Mouse (Mus musculus) neural tube, embryonic 13.5 days (tissue): ENCODE results near the gene Tbc1d7. TPM values are rescaled to one million over a fixed set of nuclear protein-coding genes. Genes with fewer than 3 reads are reported as not detected.

ENCODE experiments used
- ATAC-seq: fragments of 200-750 bp; cut with Nextera tagmentation; 2 replicates; pipeline ENCODE4 v1.8.0; 2017; ENCODE audit warnings: low read depth, mild to moderate bottlenecking, moderate TSS enrichment, moderate library complexity
- H3K27ac ChIP-seq: fragments of 300-500 bp; sonication (generic); replicated peaks from 2 replicates; pipeline ENCODE4 v1.5.1; 2015; ENCODE audit warnings: moderate library complexity, mild to moderate bottlenecking, inconsistent platforms
- H3K27me3 ChIP-seq: fragments of 300-500 bp; sonication (generic); 2 replicates; pipeline ENCODE4 v1.6.1; 2015; ENCODE audit warnings: mild to moderate bottlenecking, inconsistent platforms
- H3K36me3 ChIP-seq: fragments of 300-500 bp; sonication (generic); 2 replicates; pipeline ENCODE4 v1.6.1; 2015; ENCODE audit warnings: mild to moderate bottlenecking, inconsistent platforms
- H3K4me1 ChIP-seq: fragments of 300-500 bp; sonication (generic); replicated peaks from 2 replicates; pipeline ENCODE4 v1.6.1; 2015; ENCODE audit warnings: inconsistent platforms
- H3K4me2 ChIP-seq: fragments of 300-500 bp; sonication (generic); 2 replicates; pipeline ENCODE4 v1.6.1; 2015; ENCODE audit warnings: inconsistent platforms, mild to moderate bottlenecking, moderate library complexity
- H3K4me3 ChIP-seq: fragments of 300-500 bp; sonication (generic); 2 replicates; pipeline ENCODE4 v1.5.1; 2015; ENCODE audit warnings: mild to moderate bottlenecking, inconsistent platforms
- H3K9ac ChIP-seq: fragments of 300-500 bp; sonication (generic); 2 replicates; pipeline ENCODE4 v1.6.1; 2015; ENCODE audit warnings: moderate library complexity, mild to moderate bottlenecking, inconsistent platforms
- H3K9me3 ChIP-seq: fragments of 300-500 bp; sonication (generic); 2 replicates; pipeline ENCODE4 v1.6.1; 2016; ENCODE audit warnings: inconsistent platforms
- WGBS: fragments of 180-500 bp; shearing (Covaris S2); methylation state at CpG from one replicate; pipeline ENCODE4 v1.1.7; 2015; 5-methylcytosine and 5-hydroxymethylcytosine counted together
- polyA plus RNA-seq: library from polyadenylated mRNA; unstranded; fragments of >200 nt; fragmentation: Nextera tagmentation; extraction: Ambion mirVana; gene quantifications from 2 replicates; pipeline ENCODE4 v1.2.1, GENCODE M21; 2015

Tbc1d7 gene
- polyA plus RNA-seq = 83.0 and 85.8 TPM in 2 replicates

- ATAC-seq = peak; percentile 93
- Histone ChIP-seq H3K9ac (peak within 1 kb of the TSS; percentile 91), H3K27me3 (no peaks in the 10 kb centered on the region), H3K9me3 (no peaks in the 10 kb centered on the region), H3K4me1 (peaks cover 14% of the 10 kb centered on the region), H3K27ac (peak within 1 kb of the TSS; percentile 87), H3K4me3 (peak within 1 kb of the TSS; percentile 67), H3K4me2 (peak within 1 kb of the TSS; percentile 68), H3K36me3 (peaks cover 18% of the 10 kb centered on the region)
- 1% methylated on average over 48 of the region's 48 CpGs for WGBS
Observed at GRCm38 (mm10) chr13:43171020-43171710, at the start of gene Tbc1d7. TSS of gene Tbc1d7 (minus strand) at chr13:43171501.

GRCm38 (mm10) chr13:43220635-43221034 lies 49.3 kb upstream of the Tbc1d7 start:
- no peak overlapping the region for H3K4me3 ChIP-seq
- H3K4me2 ChIP-seq = no peak overlapping the region
- no peak overlapping the region for H3K9ac ChIP-seq
- 0 out of 2 replicates have a peak, but pooled peaks cover 7% of the 10 kb centered on the region for H3K9me3 ChIP-seq
- H3K4me1 ChIP-seq = peaks cover 17% of the 10 kb centered on the region
- no peaks in the 10 kb centered on the region for H3K36me3 ChIP-seq
- no peaks in the 10 kb centered on the region for H3K27me3 ChIP-seq
- ATAC-seq = no peak
- 94% methylated on average over 1 of the region's 1 CpGs for WGBS
- H3K27ac ChIP-seq = no peak overlapping the region

- no peak overlapping the region for H3K4me3 ChIP-seq
- H3K27me3 ChIP-seq = no peaks in the 10 kb centered on the region
- no peaks in the 10 kb centered on the region for H3K36me3 ChIP-seq
- no peaks in the 10 kb centered on the region for H3K9me3 ChIP-seq
- no peak overlapping the region for H3K9ac ChIP-seq
- peaks cover 30% of the 10 kb centered on the region for H3K4me1 ChIP-seq
- H3K27ac ChIP-seq = no peak overlapping the region
- WGBS = 47% methylated on average over 4 of the region's 4 CpGs
- ATAC-seq = no peak
- no peak overlapping the region for H3K4me2 ChIP-seq
Observed at GRCm38 (mm10) chr13:43218764-43219163, 47.5 kb upstream of the Tbc1d7 start.

DNA sequence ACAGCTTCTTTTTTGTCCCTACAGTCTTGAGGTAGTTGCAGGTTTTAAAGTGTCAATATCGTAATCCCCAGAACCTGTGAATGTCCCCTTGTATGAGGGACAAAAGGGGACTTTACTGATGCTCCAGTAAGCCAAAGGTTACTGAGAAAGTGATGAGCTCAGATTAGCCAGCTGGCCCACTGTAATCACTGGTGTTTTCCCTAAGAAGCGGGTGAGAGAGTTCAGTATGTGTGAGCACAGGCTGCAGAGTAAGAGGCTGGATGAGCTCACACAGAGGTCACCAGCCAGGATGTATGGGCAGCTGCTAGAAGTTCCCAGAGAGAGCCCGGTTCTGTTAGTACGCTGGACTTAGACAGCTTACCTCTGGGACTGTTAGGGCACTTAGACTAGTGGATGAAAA lies 47.0 kb upstream of the Tbc1d7 start:
- H3K36me3 ChIP-seq = no peaks in the 10 kb centered on the region
- no peaks in the 10 kb centered on the region for H3K9me3 ChIP-seq
- H3K4me2 ChIP-seq = no peak overlapping the region
- no peak overlapping the region for H3K27ac ChIP-seq
- ATAC-seq = no peak
- no peak overlapping the region for H3K9ac ChIP-seq
- no peak overlapping the region for H3K4me3 ChIP-seq
- 77% methylated on average over 4 of the region's 4 CpGs for WGBS
- peaks cover 30% of the 10 kb centered on the region for H3K4me1 ChIP-seq
- H3K27me3 ChIP-seq = no peaks in the 10 kb centered on the region

DNA sequence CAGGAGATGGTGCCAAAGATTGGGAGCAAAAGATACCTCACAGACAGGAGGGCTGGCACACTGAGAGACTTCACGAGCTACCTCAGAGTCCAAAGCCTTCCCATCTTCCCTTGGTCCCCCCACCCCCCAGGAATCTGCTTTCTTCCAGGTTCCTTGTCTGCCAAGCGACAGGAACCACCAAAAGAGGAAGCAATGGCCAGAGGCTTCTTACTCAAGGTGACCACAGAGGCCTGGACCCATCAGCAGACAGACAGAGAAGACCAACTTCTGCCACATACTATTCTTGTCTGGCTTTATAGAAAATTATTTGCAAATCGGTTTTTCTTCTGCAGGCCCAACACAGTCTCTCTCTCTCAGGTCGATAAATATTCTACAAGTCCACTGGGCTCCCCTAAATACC lies 46.4 kb upstream of the Tbc1d7 start:
- no peak for ATAC-seq
- H3K9ac ChIP-seq = no peak overlapping the region
- H3K4me2 ChIP-seq = no peak overlapping the region
- no peaks in the 10 kb centered on the region for H3K36me3 ChIP-seq
- H3K4me1 ChIP-seq = peaks cover 30% of the 10 kb centered on the region
- 82% methylated on average over 4 of the region's 4 CpGs for WGBS
- H3K27ac ChIP-seq = no peak overlapping the region
- no peaks in the 10 kb centered on the region for H3K27me3 ChIP-seq
- no peaks in the 10 kb centered on the region for H3K9me3 ChIP-seq
- no peak overlapping the region for H3K4me3 ChIP-seq

DNA sequence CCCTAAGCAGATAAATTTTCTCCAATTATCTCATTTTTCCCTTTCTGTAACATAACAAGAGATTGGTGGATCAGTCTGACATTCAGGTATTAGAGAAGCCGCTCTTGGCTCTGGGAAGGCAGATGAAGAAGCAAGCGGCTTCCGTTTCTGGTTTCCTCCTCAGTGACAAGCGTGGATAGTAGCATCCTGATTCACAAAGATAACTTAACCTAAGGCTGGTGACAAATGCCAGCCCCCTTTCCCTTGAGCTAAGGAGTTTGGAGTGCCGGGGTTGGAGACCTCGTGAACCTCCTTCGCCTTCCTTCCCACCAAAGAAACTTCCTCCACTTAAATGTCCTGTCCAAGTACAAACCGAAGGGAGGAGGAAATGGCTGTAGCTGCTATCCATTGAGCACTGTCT lies 45.8 kb upstream of the Tbc1d7 start:
- H3K36me3 ChIP-seq = no peaks in the 10 kb centered on the region

DNA sequence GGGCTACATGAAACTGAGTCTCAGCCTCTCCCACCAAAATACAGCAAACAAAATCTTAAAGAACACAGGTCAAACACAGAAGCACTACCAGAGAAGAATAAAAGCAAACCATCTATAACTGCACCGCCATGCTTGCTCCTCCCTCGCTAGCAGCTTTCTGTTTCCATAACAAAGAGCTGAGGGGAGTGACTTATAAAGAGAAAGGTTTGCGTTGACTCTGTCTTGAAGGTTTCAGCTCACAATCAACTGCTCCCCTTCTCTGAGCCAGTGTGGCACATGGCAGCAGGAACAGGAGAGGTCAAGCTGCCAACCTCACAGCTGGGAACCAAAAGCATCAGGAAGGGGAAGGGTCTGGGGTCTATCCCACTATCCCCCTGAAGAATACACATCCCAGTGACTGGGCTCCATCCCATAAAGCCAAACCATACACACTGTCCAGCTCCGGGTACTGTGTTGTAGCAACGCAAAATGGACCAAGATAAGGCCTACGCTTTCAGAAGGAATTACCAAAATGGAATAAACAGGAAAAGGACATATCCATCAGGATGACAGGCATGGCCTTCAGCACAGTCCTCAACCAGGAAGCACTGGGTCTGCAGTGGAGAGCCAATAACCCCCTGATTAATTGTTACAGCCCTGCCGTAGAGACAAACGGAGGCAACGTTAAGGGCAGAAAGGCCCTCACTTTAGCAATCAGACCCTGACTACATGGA lies 44.8 kb upstream of the Tbc1d7 start:
- Histone ChIP-seq H3K9ac (no peak overlapping the region), H3K4me1 (peaks cover 30% of the 10 kb centered on the region), H3K27me3 (no peaks in the 10 kb centered on the region), H3K27ac (0 out of 2 replicates have a peak overlapping the region, but pooled peaks have one; percentile 20), H3K4me3 (no peak overlapping the region), H3K36me3 (no peaks in the 10 kb centered on the region), H3K4me2 (no peak overlapping the region), H3K9me3 (no peaks in the 10 kb centered on the region)
- 63% methylated on average over 9 of the region's 9 CpGs for WGBS
- no peak for ATAC-seq

More for the DNA sequence above, 45.8 kb upstream of the Tbc1d7 start:
- Histone ChIP-seq H3K27me3 (no peaks in the 10 kb centered on the region), H3K4me1 (peaks cover 30% of the 10 kb centered on the region), H3K4me2 (no peak overlapping the region), H3K9me3 (no peaks in the 10 kb centered on the region), H3K27ac (no peak overlapping the region), H3K4me3 (no peak overlapping the region), H3K9ac (no peak overlapping the region)
- WGBS = 82% methylated on average over 8 of the region's 8 CpGs
- no peak for ATAC-seq

DNA sequence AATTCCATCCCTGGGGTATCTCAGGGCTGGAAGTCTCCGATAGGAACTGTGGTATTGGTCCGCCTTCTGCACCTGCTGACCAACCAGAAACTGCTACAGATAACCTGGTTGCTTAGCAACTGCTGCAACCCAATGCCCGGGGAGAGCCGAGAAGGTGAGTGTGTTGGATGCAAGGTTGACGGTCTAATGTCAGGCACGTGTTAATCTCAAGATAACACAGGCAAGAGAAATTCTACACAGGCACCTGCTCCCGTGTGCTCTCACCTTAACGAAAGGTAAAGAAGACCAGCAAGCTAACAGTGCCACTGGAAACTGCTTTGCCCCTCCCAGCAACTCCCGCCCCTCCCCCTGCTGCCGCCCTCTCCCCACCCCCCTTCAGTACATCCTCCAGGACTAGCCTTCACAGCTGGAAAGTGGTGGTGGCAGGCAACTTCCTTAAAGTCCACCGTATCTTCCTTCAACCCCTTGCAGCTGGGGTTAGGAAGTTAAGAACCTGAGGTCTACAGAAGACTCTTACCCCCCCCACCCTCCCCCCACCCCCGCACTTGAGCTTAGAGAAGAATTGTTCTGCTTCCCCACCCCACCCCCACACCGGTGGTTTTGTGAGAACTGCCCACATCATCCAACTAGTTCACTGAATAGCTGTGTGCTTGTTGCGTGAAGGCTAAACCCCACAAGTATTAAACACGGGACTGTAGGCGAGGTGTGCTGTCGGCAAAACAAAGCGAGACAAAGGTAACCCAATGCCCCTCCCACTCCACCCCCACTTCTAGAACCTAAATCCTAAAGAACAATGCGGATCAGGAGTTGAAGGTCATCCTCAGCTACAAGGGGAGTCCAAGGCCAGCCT lies 44.1 kb upstream of the Tbc1d7 start:
- 20% methylated on average over 19 of the region's 19 CpGs for WGBS
- H3K27me3 ChIP-seq = no peaks in the 10 kb centered on the region
- H3K9me3 ChIP-seq = no peaks in the 10 kb centered on the region
- H3K4me3 ChIP-seq = peak overlapping the region; percentile 15
- ATAC-seq = peak; percentile 64
- H3K36me3 ChIP-seq = no peaks in the 10 kb centered on the region
- H3K4me2 ChIP-seq = peak overlapping the region; percentile 45
- H3K9ac ChIP-seq = no peak overlapping the region
- peak overlapping the region; percentile 20; the same call in 1 of the 2 replicates for H3K27ac ChIP-seq
- peaks cover 30% of the 10 kb centered on the region for H3K4me1 ChIP-seq

DNA sequence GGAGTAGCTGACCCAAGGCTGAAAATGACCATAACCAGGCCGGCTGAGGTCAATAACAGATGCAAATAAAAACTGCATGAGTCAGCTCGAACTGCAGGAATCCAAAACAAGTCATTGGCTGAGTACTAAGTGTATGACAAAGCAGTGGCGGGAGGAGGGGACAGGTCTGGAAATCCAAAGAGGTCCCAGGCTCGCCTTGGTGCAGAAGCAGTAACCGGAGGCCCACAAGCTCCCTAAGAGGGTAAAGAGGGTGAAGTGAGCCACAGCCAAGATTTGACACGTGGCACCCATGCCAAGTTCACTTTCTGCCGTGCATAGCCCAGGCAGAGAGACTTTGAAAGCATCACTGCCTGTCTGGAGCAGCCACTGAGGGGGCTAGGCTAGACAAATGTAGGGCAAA lies 41.0 kb upstream of the Tbc1d7 start:
- Histone ChIP-seq H3K4me2 (no peak overlapping the region), H3K27me3 (no peaks in the 10 kb centered on the region), H3K36me3 (no peaks in the 10 kb centered on the region), H3K27ac (no peak overlapping the region), H3K9me3 (no peaks in the 10 kb centered on the region), H3K4me3 (no peak overlapping the region), H3K4me1 (peaks cover 29% of the 10 kb centered on the region), H3K9ac (no peak overlapping the region)
- no peak for ATAC-seq
- 59% methylated on average over 7 of the region's 7 CpGs for WGBS

DNA sequence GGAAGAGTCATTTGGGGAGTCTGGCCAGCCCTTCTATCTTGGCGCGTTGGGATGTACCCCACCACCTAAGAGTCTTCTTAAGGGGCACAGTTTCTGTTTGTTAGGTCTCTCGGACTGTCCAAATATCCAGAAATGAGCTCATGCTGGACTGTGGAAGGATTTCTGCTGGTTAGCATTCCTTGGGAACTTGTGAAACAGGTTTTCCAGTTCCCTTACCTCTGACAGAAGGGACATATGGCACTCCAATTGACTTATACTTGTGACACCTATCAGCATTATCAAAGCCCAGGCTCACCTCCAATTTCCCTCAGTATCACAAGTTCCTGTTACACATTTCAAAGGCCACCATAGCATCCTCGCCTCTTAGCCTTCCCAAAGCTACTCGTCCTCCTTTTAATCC lies 39.7 kb upstream of the Tbc1d7 start:
- WGBS = 89% methylated on average over 5 of the region's 5 CpGs
- H3K27ac ChIP-seq = no peak overlapping the region
- H3K36me3 ChIP-seq = no peaks in the 10 kb centered on the region
- no peaks in the 10 kb centered on the region for H3K9me3 ChIP-seq
- ATAC-seq = no peak
- no peak overlapping the region for H3K4me2 ChIP-seq
- no peak overlapping the region for H3K4me3 ChIP-seq
- H3K4me1 ChIP-seq = peaks cover 24% of the 10 kb centered on the region
- no peak overlapping the region for H3K9ac ChIP-seq
- H3K27me3 ChIP-seq = no peaks in the 10 kb centered on the region

DNA sequence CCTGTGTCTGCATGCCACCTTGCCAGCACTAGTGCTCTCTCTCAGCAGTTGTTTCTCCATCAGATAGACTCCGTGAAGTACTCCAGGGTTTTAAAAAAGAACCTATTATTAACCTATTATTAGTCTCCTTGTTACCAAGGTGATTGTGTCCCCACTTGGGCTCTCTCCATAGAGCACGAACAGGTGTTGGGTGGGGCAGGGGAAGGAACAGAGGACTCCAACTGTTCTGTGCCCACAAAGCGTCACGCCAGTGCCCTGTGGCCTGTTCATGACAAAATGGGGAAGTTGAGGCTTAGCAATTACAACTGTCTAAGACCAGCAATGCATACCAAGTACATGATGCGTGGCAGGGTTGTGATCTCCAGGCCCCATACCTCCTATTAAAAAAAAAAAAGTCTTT lies 38.3 kb upstream of the Tbc1d7 start:
- H3K9me3 ChIP-seq = no peaks in the 10 kb centered on the region
- no peak overlapping the region for H3K4me2 ChIP-seq
- H3K9ac ChIP-seq = no peak overlapping the region
- H3K27ac ChIP-seq = no peak overlapping the region
- H3K36me3 ChIP-seq = no peaks in the 10 kb centered on the region
- no peak overlapping the region for H3K4me3 ChIP-seq
- ATAC-seq = no peak
- peaks cover 10% of the 10 kb centered on the region for H3K4me1 ChIP-seq
- 78% methylated on average over 5 of the region's 5 CpGs for WGBS
- no peaks in the 10 kb centered on the region for H3K27me3 ChIP-seq

GRCm38 (mm10) chr13:43208914-43209439 lies 37.7 kb upstream of the Tbc1d7 start:
- Histone ChIP-seq H3K4me1 (peaks cover 8% of the 10 kb centered on the region; the same call in 1 of the 2 replicates), H3K9me3 (no peaks in the 10 kb centered on the region), H3K27me3 (no peaks in the 10 kb centered on the region), H3K27ac (no peak overlapping the region), H3K9ac (no peak overlapping the region), H3K4me3 (no peak overlapping the region), H3K4me2 (no peak overlapping the region), H3K36me3 (no peaks in the 10 kb centered on the region)
- ATAC-seq = no peak
- 55% methylated on average over 16 of the region's 16 CpGs for WGBS
